Mouse (Mus musculus): ENCODE measurements around the gene Lingo1. TPM values are rescaled to one million over a fixed set of nuclear protein-coding genes. Genes with fewer than 3 reads are reported as not detected.

Gene Lingo1
- total and polyA plus RNA-seq, 3 experiments: not detected

DNA sequence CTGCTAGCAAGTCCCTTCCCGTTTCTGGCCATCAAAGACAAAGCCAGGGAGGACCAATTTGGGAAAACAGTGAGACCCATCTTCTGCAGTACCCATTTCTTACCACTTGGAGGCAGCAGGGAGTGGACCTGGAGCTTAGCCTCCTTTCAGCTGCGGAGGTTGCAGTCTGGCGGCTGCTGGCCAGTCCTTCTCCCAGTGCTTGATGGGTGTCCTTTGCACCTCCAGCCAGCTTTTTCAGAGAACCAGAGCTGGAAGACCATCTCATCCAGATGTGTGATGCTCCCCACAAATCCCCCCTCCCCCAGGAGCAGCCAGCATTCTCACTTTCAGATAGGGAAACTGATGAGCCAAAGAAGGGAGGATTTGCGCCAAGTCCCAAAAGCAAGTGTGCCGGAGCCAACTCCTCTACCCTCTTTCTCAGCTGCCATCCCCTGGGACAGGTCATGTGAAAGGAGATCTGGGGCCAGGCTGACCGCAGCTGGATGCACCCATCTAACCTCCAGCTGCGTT, 47.5 kb upstream of the Lingo1 start:
- Histone ChIP-seq H3K27me3 (replicated peaks) (peaks cover 77% of the 10 kb centered on the region), H3K36me3 (replicated peaks in 1 of 2; ENCODE audit: control insufficient read depth in 1 of 2, insufficient read depth in 1 of 2, low read length in 1 of 2) (no peaks in the 10 kb centered on the region), H3K27ac (ENCODE audit: insufficient read depth, low read depth) (no peak overlapping the region), H3K9me3 (replicated peaks; ENCODE audit: low read length) (no peaks in the 10 kb centered on the region), H3K4me2 (ENCODE audit: insufficient read depth, low read depth, poor library complexity, severe bottlenecking) (peak overlapping the region; percentile 8; the same call in 1 of the 2 replicates), H3K4me1 (ENCODE audit: control insufficient read depth in 1 of 2, insufficient read depth in 2 of 2) (peaks cover 3 to 5% of the 10 kb centered on the region in 2 experiments; a peak in 3 of 4 replicates), H3K79me2 (replicated peaks; ENCODE audit: control insufficient read depth, extremely low read depth, insufficient read depth, poor library complexity, severe bottlenecking) (no peaks in the 10 kb centered on the region), H3K4me3 (replicated peaks in 1 of 3; ENCODE audit: low read depth in 2 of 3, low read length in 2 of 3, poor library complexity in 1 of 3) (no peak overlapping the region), H3K9ac (ENCODE audit: insufficient read depth, low read depth) (no peak overlapping the region)
- in situ Hi-C loops (cut with MboI; ENCODE audit: low pct_ligation_motif_present, low pct_unique_long_range_greater_than_20kb, low sequenced_read_pairs) (no loop called here), dilution Hi-C loops (cut with MboI; ENCODE audit: extremely low pct_ligation_motif_present, extremely low pct_unique_long_range_greater_than_20kb, low sequenced_read_pairs) (no loop called here)
- DNase-seq (ENCODE audit: extremely low read depth): peak; percentile 57
- no peak for TF ChIP-seq E2F4 (IDR thresholded peaks at IDR 0.05; ENCODE audit: insufficient replicate concordance, low read depth, low read length)
- no peak for TF ChIP-seq MXI1 (IDR thresholded peaks at IDR 0.05; ENCODE audit: low read depth, low read length)
- no peak for TF ChIP-seq ZMIZ1 (IDR thresholded peaks at IDR 0.05; ENCODE audit: low read depth, low read length)
- no peak for TF ChIP-seq CHD2 (IDR thresholded peaks at IDR 0.05; ENCODE audit: low read length)
- TF ChIP-seq PAX5 (IDR thresholded peaks at IDR 0.05; ENCODE audit: low read length): no peak
- no peak for TF ChIP-seq IRF4 (IDR thresholded peaks at IDR 0.05; ENCODE audit: low read depth, low read length)
- no peak for TF ChIP-seq ELF1 (IDR thresholded peaks at IDR 0.05; ENCODE audit: low read depth, low read length)
- no peak for TF ChIP-seq JUND (conservative IDR thresholded peaks at IDR 0.05; ENCODE audit: low read depth, low read length)
- TF ChIP-seq RAD21 (IDR thresholded peaks at IDR 0.05; ENCODE audit: low read depth, low read length): peak; percentile 44
- TF ChIP-seq CTCF (conservative IDR thresholded peaks at IDR 0.05 in 1 of 2, IDR thresholded peaks at IDR 0.05 in 1 of 2; ENCODE audit: low read depth in 2 of 2, low read length in 2 of 2): peak; percentile 72 to 88
- no peak for TF ChIP-seq HCFC1 (IDR thresholded peaks at IDR 0.05; ENCODE audit: low read depth, low read length)
- TF ChIP-seq SMC3 (IDR thresholded peaks at IDR 0.05; ENCODE audit: low read depth, low read length): peak; percentile 57
- no peak for TF ChIP-seq TCF12 (IDR thresholded peaks at IDR 0.05; ENCODE audit: low read depth, low read length)

DNA sequence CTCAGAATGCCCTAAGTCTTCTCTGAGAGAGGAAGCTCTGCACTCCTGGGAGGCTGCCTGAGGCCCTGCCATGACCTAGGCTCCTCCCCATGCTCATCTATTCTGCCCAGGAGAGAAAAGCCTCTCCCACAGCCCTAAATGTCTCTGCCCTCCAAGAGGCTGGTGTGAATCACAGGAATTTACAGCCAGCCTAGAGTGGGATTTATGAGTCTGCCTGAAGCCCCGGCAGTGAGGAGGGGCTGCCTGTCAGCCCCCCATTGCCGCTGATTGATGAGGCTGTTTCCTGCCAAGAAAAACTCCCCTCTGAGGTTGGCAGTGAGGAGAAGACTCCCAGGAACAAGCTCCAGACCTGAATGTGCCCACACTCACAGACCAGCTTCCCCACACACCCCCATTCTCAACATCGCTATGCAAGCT, 46.0 kb upstream of the Lingo1 start:
- TF ChIP-seq ETS1 (conservative IDR thresholded peaks at IDR 0.05; ENCODE audit: low read depth, low read length) (no peak), IRF4 (IDR thresholded peaks at IDR 0.05; ENCODE audit: low read depth, low read length) (no peak), KAT2A (IDR thresholded peaks at IDR 0.05; ENCODE audit: insufficient replicate concordance, low read length) (no peak), HCFC1 (IDR thresholded peaks at IDR 0.05; ENCODE audit: low read depth, low read length) (no peak), RCOR1 (conservative IDR thresholded peaks at IDR 0.05; ENCODE audit: low read depth, low read length) (no peak), BHLHE40 (IDR thresholded peaks at IDR 0.05; ENCODE audit: low read depth, low read length) (no peak), JUN (IDR thresholded peaks at IDR 0.05; ENCODE audit: insufficient read depth, low read depth, low read length) (no peak), RAD21 (IDR thresholded peaks at IDR 0.05; ENCODE audit: low read depth, low read length) (no peak), POLR2AphosphoS2 (IDR thresholded peaks at IDR 0.05; ENCODE audit: low read depth, low read length) (no peak)
- Histone ChIP-seq H3K27ac (ENCODE audit: insufficient read depth, low read depth) (no peak overlapping the region), H3K4me1 (ENCODE audit: control insufficient read depth in 1 of 2, insufficient read depth in 2 of 2) (peaks cover 3 to 5% of the 10 kb centered on the region in 2 experiments; a peak in 3 of 4 replicates), H3K9me3 (replicated peaks; ENCODE audit: low read length) (no peaks in the 10 kb centered on the region), H3K79me2 (replicated peaks; ENCODE audit: control insufficient read depth, extremely low read depth, insufficient read depth, poor library complexity, severe bottlenecking) (no peaks in the 10 kb centered on the region), H3K27me3 (replicated peaks) (peaks cover 81% of the 10 kb centered on the region), H3K4me3 (replicated peaks in 1 of 3; ENCODE audit: low read depth in 2 of 3, low read length in 2 of 3, poor library complexity in 1 of 3) (no peak overlapping the region), H3K4me2 (ENCODE audit: insufficient read depth, low read depth, poor library complexity, severe bottlenecking) (no peak overlapping the region), H3K9ac (ENCODE audit: insufficient read depth, low read depth) (no peak overlapping the region), H3K36me3 (replicated peaks in 1 of 2; ENCODE audit: control insufficient read depth in 1 of 2, insufficient read depth in 1 of 2, low read length in 1 of 2) (no peaks in the 10 kb centered on the region)
- dilution Hi-C loops (cut with MboI; ENCODE audit: extremely low pct_ligation_motif_present, extremely low pct_unique_long_range_greater_than_20kb, low sequenced_read_pairs) (no loop called here), in situ Hi-C loops (cut with MboI; ENCODE audit: low pct_ligation_motif_present, low pct_unique_long_range_greater_than_20kb, low sequenced_read_pairs) (no loop called here)
- no peak for DNase-seq (ENCODE audit: extremely low read depth)
